Mouse (Mus musculus) stomach, postnatal 0 days (tissue): ENCODE results near the gene Bmp6. TPM values are rescaled to one million over a fixed set of nuclear protein-coding genes. Genes with fewer than 3 reads are reported as not detected.

Experiments used
- ATAC-seq: fragments of 200-750 bp; cut with Nextera tagmentation; 2 replicates; pipeline ENCODE4 v1.8.0; 2017; ENCODE audit not compliant: low FRiP score, low TSS enrichment
- DNase-seq: peaks from one replicate; pipeline ENCODE4 v3.0.0-alpha.2; 2016; ENCODE audit warnings: low spot score
- H3K27ac ChIP-seq: fragments of 300-500 bp; sonication (generic); replicated peaks from 2 replicates; pipeline ENCODE4 v1.5.1; 2014; ENCODE audit warnings: mild to moderate bottlenecking, control low read depth
- H3K27me3 ChIP-seq: fragments of 300-500 bp; sonication (generic); 2 replicates; pipeline ENCODE4 v1.6.1; 2014; ENCODE audit warnings: low read length; ENCODE audit not compliant: control insufficient read depth, insufficient read depth
- H3K36me3 ChIP-seq: fragments of 300-500 bp; sonication (generic); 2 replicates; pipeline ENCODE4 v1.6.1; 2014; ENCODE audit warnings: low read length, mixed read lengths; ENCODE audit not compliant: control insufficient read depth, insufficient read depth
- H3K4me1 ChIP-seq: fragments of 300-500 bp; sonication (generic); replicated peaks from 2 replicates; pipeline ENCODE4 v1.6.1; 2014; ENCODE audit warnings: antibody characterized with exemption; ENCODE audit not compliant: control insufficient read depth, insufficient read depth
- H3K4me2 ChIP-seq: fragments of 300-500 bp; sonication (generic); replicated peaks from 2 replicates; pipeline ENCODE4 v1.6.1; 2014; ENCODE audit warnings: low read depth, mild to moderate bottlenecking, control low read depth, moderate library complexity
- H3K4me3 ChIP-seq: fragments of 300-500 bp; sonication (generic); 2 replicates; pipeline ENCODE4 v1.5.1; 2014; ENCODE audit warnings: low read depth, low read length, control low read depth
- H3K9ac ChIP-seq: fragments of 300-500 bp; sonication (generic); 2 replicates; pipeline ENCODE4 v1.6.1; 2014; ENCODE audit warnings: mild to moderate bottlenecking, low read length, control low read depth, mixed read lengths
- H3K9me3 ChIP-seq: fragments of 300-500 bp; sonication (generic); 2 replicates; pipeline ENCODE4 v1.6.1; 2016; ENCODE audit warnings: low read length; ENCODE audit not compliant: control insufficient read depth
- CTCF ChIP-seq: IDR thresholded peaks from 2 replicates; pipeline ENCODE4 v1.5.1; 2016; ENCODE audit warnings: antibody characterized with exemption, low read depth, mild to moderate bottlenecking, moderate library complexity
- EP300 ChIP-seq: optimal IDR thresholded peaks from 2 replicates; pipeline ENCODE3; 2016; ENCODE audit warnings: antibody characterized with exemption
- WGBS: fragments of 180-500 bp; shearing (Covaris S2); extraction: QIAGEN DNeasy Blood & Tissue Kit; methylation state at CpG from one replicate; pipeline ENCODE4 v1.1.7; 2014; 5-methylcytosine and 5-hydroxymethylcytosine counted together
- polyA plus RNA-seq: library from polyadenylated mRNA; unstranded; fragments of >200 nt; fragmentation: Nextera tagmentation; extraction: Ambion mirVana; gene quantifications from 2 replicates; pipeline ENCODE4 v1.2.1, GENCODE M21; 2015

Bmp6 gene
- polyA plus RNA-seq, 1 experiment from 2014 or later: 1.6 TPM

- TF ChIP-seq EP300 (no peak), CTCF (peak; percentile 77)
- no peak for ATAC-seq
- Histone ChIP-seq H3K4me1 (no peaks in the 10 kb centered on the region), H3K9ac (no peak overlapping the region), H3K4me3 (no peak overlapping the region), H3K9me3 (no peaks in the 10 kb centered on the region), H3K27me3 (no peaks in the 10 kb centered on the region), H3K36me3 (no peaks in the 10 kb centered on the region), H3K27ac (no peak overlapping the region), H3K4me2 (no peak overlapping the region)
- peak; percentile 41 for DNase-seq
- 36% methylated on average over 5 of the region's 5 CpGs for WGBS
Observed at GRCm38 (mm10) chr13:38437930-38438329, 93.0 kb downstream of the Bmp6 start.

DNA sequence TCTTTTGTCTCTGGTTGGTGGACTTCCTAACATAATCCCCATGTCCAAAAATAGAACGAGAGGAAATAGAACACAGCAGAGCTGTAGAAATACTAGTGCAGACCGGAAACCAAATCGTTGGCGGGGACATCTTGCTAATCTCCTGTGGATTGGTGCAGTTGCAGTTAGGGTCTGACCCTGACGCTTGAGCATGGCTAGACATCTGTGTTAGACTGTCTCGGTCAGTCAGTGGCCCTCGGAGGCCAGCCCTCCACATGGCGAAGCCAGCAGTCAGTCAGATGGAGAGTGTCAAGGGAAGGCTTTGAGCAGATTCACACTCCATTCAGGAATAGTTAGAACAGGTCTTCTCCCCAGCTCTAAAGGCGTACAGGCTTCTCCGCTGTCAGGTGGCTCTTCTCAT lies 95.3 kb downstream of the Bmp6 start:
- DNase-seq (no peak), ATAC-seq (no peak)
- Histone ChIP-seq H3K9ac (no peak overlapping the region), H3K4me1 (no peaks in the 10 kb centered on the region), H3K4me2 (no peak overlapping the region), H3K9me3 (no peaks in the 10 kb centered on the region), H3K27me3 (no peaks in the 10 kb centered on the region), H3K4me3 (no peak overlapping the region), H3K27ac (no peak overlapping the region), H3K36me3 (no peaks in the 10 kb centered on the region)
- 82% methylated on average over 10 of the region's 10 CpGs for WGBS
- no peak for TF ChIP-seq CTCF
- no peak for TF ChIP-seq EP300

- 81% methylated on average over 6 of the region's 6 CpGs for WGBS
- no peak overlapping the region for H3K9ac ChIP-seq
- H3K4me2 ChIP-seq: no peak overlapping the region
- DNase-seq (no peak), ATAC-seq (no peak)
- no peaks in the 10 kb centered on the region for H3K4me1 ChIP-seq
- H3K27ac ChIP-seq: no peak overlapping the region
- no peaks in the 10 kb centered on the region for H3K9me3 ChIP-seq
- H3K27me3 ChIP-seq: no peaks in the 10 kb centered on the region
- no peaks in the 10 kb centered on the region for H3K36me3 ChIP-seq
- TF ChIP-seq EP300: no peak
- no peak for TF ChIP-seq CTCF
- H3K4me3 ChIP-seq: no peak overlapping the region
Observed at GRCm38 (mm10) chr13:38448516-38449015, 103.7 kb downstream of the Bmp6 start.

DNA sequence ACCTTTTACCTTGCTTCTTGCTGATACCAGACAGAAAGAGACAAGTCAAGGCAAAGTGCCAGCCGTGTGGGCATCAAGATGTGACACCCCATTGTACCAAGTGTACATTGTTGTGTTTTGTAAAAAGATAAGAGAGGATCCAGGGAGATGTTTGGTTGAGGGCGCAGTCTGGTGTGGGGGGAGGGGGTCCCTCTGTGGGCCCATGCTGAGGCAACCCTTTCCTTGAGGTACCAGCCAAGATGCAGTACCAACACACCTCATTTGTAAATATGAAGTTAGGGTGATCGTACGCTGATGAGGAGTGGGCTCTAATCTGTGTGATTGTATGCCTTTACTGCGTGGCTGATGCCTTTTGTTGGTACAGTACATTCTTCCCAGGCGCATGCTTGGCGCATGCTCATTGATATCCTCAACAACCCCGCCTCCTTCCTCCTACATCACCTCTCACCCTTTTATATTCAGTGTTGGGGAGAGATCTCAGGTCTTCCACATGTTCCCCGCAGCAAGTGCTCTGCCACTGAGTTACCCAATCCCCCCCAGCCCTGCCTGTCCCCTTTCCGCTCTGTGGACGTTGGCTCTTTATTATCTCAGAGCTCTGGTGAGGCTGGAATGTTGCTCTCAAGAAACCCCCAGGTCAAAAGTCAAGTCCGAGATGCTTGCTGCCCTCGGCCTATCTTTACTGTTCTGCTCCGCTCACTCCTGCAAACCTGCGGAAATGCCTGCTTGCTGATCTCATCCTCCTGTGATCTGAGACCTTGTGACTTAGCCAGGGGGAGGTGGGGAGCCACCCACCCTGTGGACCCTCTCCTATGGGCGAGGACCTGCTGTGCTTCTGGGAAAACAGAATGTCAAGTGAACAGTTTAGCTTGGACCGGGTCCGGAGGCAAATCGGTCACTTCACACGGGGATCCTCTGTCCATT lies 105.4 kb downstream of the Bmp6 start:
- DNase-seq: no peak
- no peak overlapping the region for H3K9ac ChIP-seq
- no peak overlapping the region for H3K4me3 ChIP-seq
- 60% methylated on average over 20 of the region's 20 CpGs for WGBS
- H3K4me1 ChIP-seq: no peaks in the 10 kb centered on the region
- H3K27me3 ChIP-seq: no peaks in the 10 kb centered on the region
- H3K9me3 ChIP-seq: no peaks in the 10 kb centered on the region
- H3K36me3 ChIP-seq: no peaks in the 10 kb centered on the region
- H3K4me2 ChIP-seq: no peak overlapping the region
- no peak for TF ChIP-seq CTCF
- TF ChIP-seq EP300: no peak
- no peak for ATAC-seq
- no peak overlapping the region for H3K27ac ChIP-seq

DNA sequence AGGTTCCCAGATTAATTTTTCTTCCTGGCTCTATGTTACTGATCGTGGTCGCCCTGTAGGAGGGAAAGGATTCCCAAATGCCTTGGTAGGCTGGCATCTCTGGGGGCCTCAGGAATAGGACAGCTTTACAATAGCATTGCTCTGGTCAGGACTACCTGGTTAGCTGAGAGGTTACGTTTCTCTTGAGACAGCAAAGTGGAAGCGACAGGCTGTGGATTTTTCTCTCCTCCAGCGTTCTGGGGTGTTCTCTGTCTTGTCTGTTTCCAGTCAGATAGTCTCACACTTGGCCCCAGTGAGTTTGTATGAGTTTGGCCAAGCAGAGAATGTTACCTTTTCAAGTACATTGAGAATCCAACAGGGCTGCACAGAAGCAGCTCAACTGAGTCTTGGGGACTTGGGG lies 106.5 kb downstream of the Bmp6 start:
- H3K36me3 ChIP-seq: no peaks in the 10 kb centered on the region
- TF ChIP-seq EP300: no peak
- no peak for TF ChIP-seq CTCF
- H3K9me3 ChIP-seq: no peaks in the 10 kb centered on the region
- H3K4me3 ChIP-seq: no peak overlapping the region
- WGBS: 89% methylated on average over 5 of the region's 5 CpGs
- H3K27ac ChIP-seq: no peak overlapping the region
- DNase-seq (no peak), ATAC-seq (no peak)
- H3K27me3 ChIP-seq: no peaks in the 10 kb centered on the region
- no peak overlapping the region for H3K4me2 ChIP-seq
- H3K4me1 ChIP-seq: no peaks in the 10 kb centered on the region
- H3K9ac ChIP-seq: no peak overlapping the region

GRCm38 (mm10) chr13:38463410-38463809 lies 118.5 kb downstream of the Bmp6 start:
- Histone ChIP-seq H3K9ac (no peak overlapping the region), H3K4me1 (no peaks in the 10 kb centered on the region), H3K9me3 (no peaks in the 10 kb centered on the region), H3K4me3 (no peak overlapping the region), H3K27ac (no peak overlapping the region), H3K36me3 (no peaks in the 10 kb centered on the region), H3K27me3 (no peaks in the 10 kb centered on the region), H3K4me2 (no peak overlapping the region)
- WGBS: 81% methylated on average over 1 of the region's 1 CpGs
- TF ChIP-seq EP300 (no peak), CTCF (peak; percentile 46)
- ATAC-seq: no peak
- no peak for DNase-seq
